Mouse (Mus musculus) G1E (cell line): ENCODE data around the gene Naa10. TPM values are rescaled to one million over a fixed set of nuclear protein-coding genes. Genes with fewer than 3 reads are reported as not detected.

Experiments used
- ATAC-seq: 2 replicates; pipeline ENCODE4 v1.8.0; 2016; ENCODE audit warnings: mild to moderate bottlenecking; ENCODE audit not compliant: insufficient number of reproducible peaks, poor library complexity, low FRiP score, severe bottlenecking; ENCODE audit errors: extremely low read depth
- DNase-seq: peaks from one replicate; pipeline ENCODE4 v3.0.0; 2012; ENCODE audit warnings: low spot score
- H3K27me3 ChIP-seq: 2 replicates; pipeline ENCODE4 v1.6.1; 2012; ENCODE audit warnings: mild to moderate bottlenecking, low read length, inconsistent platforms; ENCODE audit not compliant: insufficient read depth
- H3K36me3 ChIP-seq: replicated peaks from 2 replicates; pipeline ENCODE3; 2012; ENCODE audit warnings: mild to moderate bottlenecking, inconsistent platforms
- H3K4me1 ChIP-seq: 2 replicates; pipeline ENCODE4 v1.6.1; 2012; ENCODE audit warnings: low read depth, low read length, inconsistent platforms, mixed read lengths; ENCODE audit not compliant: insufficient read depth
- H3K4me3 ChIP-seq: 2 replicates; pipeline ENCODE4 v1.5.1; 2012; ENCODE audit warnings: low read depth, mild to moderate bottlenecking, inconsistent platforms, low read length, moderate library complexity, mixed read lengths
- H3K9me3 ChIP-seq: replicated peaks from 2 replicates; pipeline ENCODE4 v1.6.1; 2012; ENCODE audit warnings: inconsistent platforms
- CTCF ChIP-seq: IDR thresholded peaks from 2 replicates; pipeline ENCODE4 v1.5.1; 2012; ENCODE audit warnings: low read depth, low read length, inconsistent platforms, mixed read lengths
- GATA1 ChIP-seq: IDR thresholded peaks from 2 replicates; pipeline ENCODE4 v1.6.1; 2012; ENCODE audit warnings: borderline replicate concordance, low read length, inconsistent platforms, mixed read lengths
- GATA2 ChIP-seq: IDR thresholded peaks from 2 replicates; pipeline ENCODE4 v1.6.1; 2012; ENCODE audit warnings: low read depth, low read length, inconsistent platforms, borderline replicate concordance
- POLR2AphosphoS5 ChIP-seq: IDR thresholded peaks from 2 replicates; pipeline ENCODE4 v1.6.1; 2012; ENCODE audit warnings: low read depth, low read length, inconsistent platforms; ENCODE audit not compliant: insufficient replicate concordance
- TAL1 ChIP-seq: conservative IDR thresholded peaks from 2 replicates; pipeline ENCODE4 v1.6.1; 2012; ENCODE audit warnings: low read depth, low read length, inconsistent platforms, mixed read lengths
- polyA plus RNA-seq: library from polyadenylated mRNA; stranded (reverse); fragments of >175 nt; gene quantifications from 2 replicates; pipeline ENCODE4 v1.2.3, GENCODE M21; 2012
- total RNA-seq, 2 experiments: library from RNA; stranded (forward) in 1 of 2; stranded (reverse) in 1 of 2; fragments of 200-1000 nt in 1 of 2; fragments of >200 nt in 1 of 2; fragmentation: Nextera tagmentation in 1 of 2; gene quantifications; 2 replicates each; pipeline ENCODE4 v1.2.3; 2014 to 2017

The Naa10 gene
- total and polyA plus RNA-seq, 3 experiments, result 55.9 to 192 (median 85.4) TPM

DNA sequence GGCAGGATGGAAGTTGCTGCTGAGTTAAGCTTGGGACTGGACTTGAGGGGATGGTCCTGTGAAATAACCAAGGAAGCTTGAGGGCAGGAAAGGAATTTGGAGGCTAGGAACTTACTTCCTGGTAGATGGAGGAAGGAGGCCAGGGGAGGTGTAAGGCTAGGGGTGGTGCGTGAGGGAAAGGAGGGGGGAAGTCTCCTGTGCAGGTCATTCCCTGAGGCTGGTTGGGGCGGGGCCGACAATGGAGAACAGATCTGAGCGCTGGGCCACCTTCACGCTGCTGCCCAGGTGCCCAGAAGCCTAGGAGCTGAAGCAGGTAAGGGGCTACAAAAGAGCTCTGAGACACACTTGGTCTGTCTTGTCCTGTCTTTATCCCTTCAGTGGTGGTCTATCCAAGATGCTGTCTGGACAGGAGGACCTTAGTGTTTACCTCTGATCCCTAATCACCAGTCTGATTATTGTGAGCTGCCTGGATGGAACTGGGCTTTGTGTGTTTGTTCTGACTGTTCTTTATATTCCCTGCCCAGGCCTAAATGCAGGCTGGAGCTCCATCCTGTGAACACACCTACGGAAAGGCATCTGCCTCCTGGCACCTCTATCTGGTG, 30.1 kb downstream of the Naa10 start, which contains the start of gene Avpr2:
TSS of gene Avpr2 (plus strand) at position 552 of the 602 bp plus-strand sequence.
- ATAC-seq (no peak), DNase-seq (no peak)
- Histone ChIP-seq H3K4me3 (no peak within 1 kb of the TSS), H3K4me1 (no peaks in the 10 kb centered on the region), H3K36me3 (no peaks in the 10 kb centered on the region), H3K9me3 (no peaks in the 10 kb centered on the region), H3K27me3 (peaks cover 6% of the 10 kb centered on the region; the same call in 1 of the 2 replicates)
- TF ChIP-seq CTCF, result no peak
- TF ChIP-seq GATA1, result no peak
- no peak for TF ChIP-seq POLR2AphosphoS5

DNA sequence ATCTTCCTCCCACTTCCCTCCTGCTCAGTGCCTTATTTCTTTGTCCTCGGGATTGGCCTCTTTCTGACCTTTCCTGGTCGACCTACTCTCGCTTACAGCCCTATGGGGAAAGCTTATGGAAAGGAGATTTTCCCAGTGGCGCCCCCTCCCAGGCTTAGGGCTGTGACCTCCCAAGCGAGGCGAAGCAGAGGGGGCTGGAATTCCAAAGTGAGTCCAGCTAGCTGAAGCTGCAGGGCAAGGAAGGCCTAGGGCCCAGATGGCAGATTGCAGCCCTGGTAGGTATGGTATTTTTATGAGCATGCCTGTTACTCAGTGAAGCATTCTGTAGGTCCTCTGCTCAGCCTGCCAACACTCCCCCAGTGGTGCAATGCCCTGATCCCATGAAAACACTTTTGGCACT, 40.3 kb downstream of the Naa10 start:
- H3K27me3 ChIP-seq, result peaks cover 14% of the 10 kb centered on the region; the same call in 1 of the 2 replicates
- DNase-seq, result no peak

DNA sequence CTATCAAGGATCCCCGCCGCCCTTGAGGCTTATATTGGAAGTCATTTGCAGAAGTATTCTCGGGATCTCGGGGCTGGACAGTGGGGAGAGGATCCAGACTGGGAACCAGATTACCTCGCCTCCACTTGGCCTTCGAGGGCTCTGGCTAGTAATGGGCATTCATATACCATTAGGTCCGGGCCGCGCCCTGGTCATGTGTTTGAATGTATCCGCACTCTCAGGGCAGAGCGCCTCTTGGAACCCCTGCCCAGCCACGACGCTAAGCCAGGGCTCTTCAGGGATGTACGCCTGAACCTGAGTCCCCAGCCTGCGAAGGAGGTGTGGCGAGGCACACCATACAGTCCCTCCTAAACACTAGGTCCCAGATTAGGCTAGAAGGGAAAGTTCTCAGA, 40.7 kb downstream of the Naa10 start:
- H3K4me3 ChIP-seq, result no peak overlapping the region

More for the DNA sequence above, 40.3 kb downstream of the Naa10 start:
- no peak overlapping the region for H3K4me3 ChIP-seq
- no peaks in the 10 kb centered on the region for H3K36me3 ChIP-seq
- no peak for ATAC-seq
- TF ChIP-seq TAL1, result no peak
- no peak for TF ChIP-seq GATA1
- H3K9me3 ChIP-seq, result no peaks in the 10 kb centered on the region
- peaks cover 5% of the 10 kb centered on the region for H3K4me1 ChIP-seq

DNA sequence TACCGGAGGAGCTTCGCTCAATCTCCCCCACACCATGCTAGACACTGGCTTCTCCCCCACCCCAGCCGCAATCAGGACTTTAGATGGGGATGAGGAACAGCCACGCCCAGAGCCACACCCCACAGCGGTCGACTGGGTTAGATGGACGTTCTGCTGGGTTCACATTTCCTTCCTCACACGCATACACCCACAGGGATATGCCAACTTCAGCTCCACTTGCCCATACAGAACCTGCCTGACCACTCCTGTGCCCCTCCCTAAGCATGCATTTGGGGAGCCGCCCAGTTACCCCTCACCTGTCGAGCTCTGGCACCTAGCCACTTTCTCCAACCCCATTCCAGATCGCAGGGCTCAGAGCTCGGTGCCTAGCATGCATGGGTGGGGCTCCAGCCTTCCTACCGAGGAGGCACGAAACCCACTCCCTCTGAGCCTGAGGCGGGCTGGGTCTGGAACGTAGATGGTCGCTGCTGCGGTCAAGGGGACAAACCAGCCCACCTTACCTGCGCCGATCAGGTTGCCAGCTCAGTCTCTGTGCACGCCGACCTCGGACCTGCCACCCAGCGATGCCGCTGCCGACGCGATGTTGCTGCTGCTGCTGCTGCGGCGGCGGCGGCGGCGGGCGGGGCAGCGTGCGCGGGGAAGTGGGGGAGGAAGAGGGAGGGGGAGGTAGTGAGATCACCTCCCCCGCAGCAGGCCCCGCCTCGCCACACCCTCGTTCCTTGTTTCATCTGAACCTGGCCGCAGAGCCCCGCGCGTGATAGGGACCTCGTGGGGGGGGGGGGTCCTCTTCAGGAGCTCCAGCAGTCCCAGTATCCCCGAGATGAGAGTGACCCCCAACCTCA, 41.3 kb downstream of the Naa10 start:
- H3K4me3 ChIP-seq, result no peak overlapping the region; the same call in 1 of the 2 replicates
- DNase-seq (no peak), ATAC-seq (no peak)

More for the DNA sequence above, 40.7 kb downstream of the Naa10 start:
- H3K4me1 ChIP-seq, result peaks cover 5% of the 10 kb centered on the region
- ATAC-seq, result no peak
- peaks cover 14% of the 10 kb centered on the region; the same call in 1 of the 2 replicates for H3K27me3 ChIP-seq
- no peak for TF ChIP-seq GATA2
- no peak for TF ChIP-seq CTCF
- no peak for TF ChIP-seq TAL1
- TF ChIP-seq GATA1, result no peak
- TF ChIP-seq POLR2AphosphoS5, result no peak
- H3K36me3 ChIP-seq, result no peaks in the 10 kb centered on the region
- no peaks in the 10 kb centered on the region for H3K9me3 ChIP-seq
- DNase-seq, result no peak

DNA sequence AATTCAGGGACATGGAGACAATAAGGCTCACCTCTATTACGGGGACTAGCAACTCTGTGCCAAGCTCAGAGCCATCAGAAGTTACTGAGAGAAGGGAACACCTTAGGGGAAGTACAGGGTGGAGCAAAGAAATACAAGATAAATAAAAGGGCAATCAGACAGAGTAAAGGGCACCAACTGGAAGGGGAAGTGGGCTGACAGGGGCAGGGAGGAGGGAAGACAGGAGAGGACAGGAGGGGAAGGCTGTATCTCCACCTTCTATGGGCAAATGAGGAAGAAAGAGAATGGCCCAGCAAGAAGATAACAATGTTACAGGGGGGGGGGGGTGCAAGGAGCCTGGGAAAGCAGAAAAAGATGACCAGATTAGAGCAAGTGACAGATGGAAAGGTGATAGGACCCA, 44.7 kb downstream of the Naa10 start:
- Histone ChIP-seq H3K27me3 (peaks cover 14% of the 10 kb centered on the region; the same call in 1 of the 2 replicates), H3K9me3 (no peaks in the 10 kb centered on the region), H3K4me1 (peaks cover 5% of the 10 kb centered on the region), H3K4me3 (no peak overlapping the region), H3K36me3 (no peaks in the 10 kb centered on the region)
- no peak for DNase-seq
- ATAC-seq, result no peak
- TF ChIP-seq TAL1 (no peak), POLR2AphosphoS5 (no peak), CTCF (no peak), GATA1 (no peak), GATA2 (no peak)

More for the DNA sequence above, 41.3 kb downstream of the Naa10 start:
- Histone ChIP-seq H3K27me3 (peaks cover 14% of the 10 kb centered on the region; the same call in 1 of the 2 replicates), H3K4me1 (peaks cover 5% of the 10 kb centered on the region), H3K36me3 (no peaks in the 10 kb centered on the region), H3K9me3 (no peaks in the 10 kb centered on the region)
- TF ChIP-seq GATA2, result no peak
- TF ChIP-seq TAL1, result no peak
- TF ChIP-seq CTCF, result no peak
- no peak for TF ChIP-seq GATA1
- no peak for TF ChIP-seq POLR2AphosphoS5

DNA sequence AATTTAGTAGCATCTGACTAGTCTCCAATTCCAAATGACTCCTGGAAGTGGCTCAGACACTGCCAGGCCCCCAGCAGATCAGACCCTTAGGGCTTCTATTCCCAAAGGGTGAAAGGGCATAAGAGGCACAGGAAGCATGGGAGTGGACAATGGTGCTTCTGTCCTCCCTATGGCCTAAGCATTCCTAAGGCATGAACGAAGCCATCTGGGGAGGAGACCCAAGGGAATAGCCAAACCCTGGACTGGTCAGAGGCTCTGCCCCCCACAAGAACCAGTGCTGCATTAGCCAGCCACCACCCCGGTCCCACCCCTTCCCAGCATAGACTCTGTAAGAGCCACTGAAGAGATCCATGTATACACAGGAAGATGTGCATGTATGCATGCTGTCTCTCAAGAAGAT, 45.9 kb downstream of the Naa10 start:
- DNase-seq (no peak), ATAC-seq (no peak)
- peaks cover 5% of the 10 kb centered on the region for H3K4me1 ChIP-seq
- H3K4me3 ChIP-seq, result no peak overlapping the region
- no peaks in the 10 kb centered on the region for H3K36me3 ChIP-seq
- H3K9me3 ChIP-seq, result no peaks in the 10 kb centered on the region
- TF ChIP-seq GATA1 (no peak), GATA2 (no peak), POLR2AphosphoS5 (no peak), TAL1 (no peak), CTCF (no peak)
- peaks cover 9% of the 10 kb centered on the region; the same call in 1 of the 2 replicates for H3K27me3 ChIP-seq
